27 mouse cellular contexts compared by ENCODE assay signal in the genomic region with DNA sequence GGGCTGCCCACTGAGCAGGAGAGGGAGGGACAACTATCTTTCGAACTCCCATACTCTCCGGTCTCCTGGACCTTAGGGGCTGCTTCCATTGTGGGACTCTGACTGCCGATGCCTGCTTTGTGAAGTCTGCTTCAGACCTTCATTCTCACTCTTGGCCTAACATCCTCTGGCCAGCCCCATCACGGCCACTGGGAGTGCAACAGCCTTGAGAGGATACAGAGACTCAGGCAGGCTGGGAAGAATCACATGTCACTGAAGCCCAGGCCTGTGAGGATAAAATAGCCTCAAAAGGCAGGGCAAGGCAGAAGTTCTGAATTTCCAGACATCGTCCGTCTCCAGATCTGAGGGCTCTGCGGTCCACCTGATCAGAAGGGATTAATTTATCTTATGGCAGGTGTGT. TPM values are rescaled to one million over a fixed set of nuclear protein-coding genes. Genes with fewer than 3 reads are reported as not detected.
DNase-seq lines count a peak whose midpoint lies in the region; ATAC-seq and TF ChIP-seq lines count a peak whose summit lies in the region.
"Had no signal": no experiment of that assay in that cellular context is flagged by ENCODE, and none has a peak within 500 bp of the region (broad histone marks: within the 10 kb centered on the region; RNA-seq: fewer than 3 reads in every experiment).

No protein-coding gene starts in this region.

- H3K27ac ChIP-seq in bone marrow macrophage, adult 2 months (ENCODE audit: insufficient read depth, low read depth, low read length): peak overlapping the region; percentile 84
- H3K27ac ChIP-seq in intestine, embryonic 14.5 days (ENCODE audit: low read depth): peak overlapping the region; percentile 83
- H3K27ac ChIP-seq in macrophage: peak overlapping the region; percentile 77
- H3K27ac ChIP-seq: gastrocnemius, adult 2 months; hindbrain, embryonic 12.5 days; neural tube, embryonic 13.5 days had no signal

- 56% methylated on average over 7 of the region's 7 CpGs for WGBS in intestine, embryonic 14.5 days
- 74% methylated on average over 7 of the region's 7 CpGs for WGBS in macrophage (ENCODE audit: missing documents)

- peak; percentile 54 to 69 for DNase-seq in kidney, postnatal 4 days
- DNase-seq in kidney, adult 8-10 months: no peak
- no peak for DNase-seq in intestine, embryonic 14.5 days (ENCODE audit: low spot score)
- DNase-seq in frontal cortex, adult 2 months (ENCODE audit: extremely low spot score in 1 of 2, low spot score in 1 of 2): no peak
- DNase-seq in gastrocnemius, postnatal 4 days (ENCODE audit: low spot score in 2 of 2): no peak
- DNase-seq in left cerebral cortex, adult 11 months (ENCODE audit: low spot score): no peak
- DNase-seq: cerebellum, adult 9-11 months; forebrain, postnatal 0 days; gastrocnemius, adult 2 months; heart, adult 11 months; heart, postnatal 14 days; kidney, postnatal 14 days; layer of hippocampus, adult 9-11 months; left cerebral cortex, postnatal 4 days; midbrain, embryonic 14.5 days; spleen, adult 18-20 months had no signal

- no peak for TF ChIP-seq POLR2A in bone marrow macrophage, adult 2 months (IDR thresholded peaks at IDR 0.05; ENCODE audit: borderline replicate concordance, low read depth, low read length)

- H3K4me1 ChIP-seq in bone marrow macrophage, adult 2 months (ENCODE audit: control insufficient read depth, insufficient read depth, low read length): peaks cover 53% of the 10 kb centered on the region
- H3K4me1 ChIP-seq in intestine, embryonic 14.5 days (replicated peaks; ENCODE audit: control insufficient read depth, insufficient read depth, low read length): peaks cover 57% of the 10 kb centered on the region
- H3K4me1 ChIP-seq: liver, embryonic 15.5 days had no signal

- no peaks in the 10 kb centered on the region for H3K36me3 ChIP-seq in intestine, embryonic 14.5 days (ENCODE audit: control insufficient read depth, insufficient read depth, low read length)
- H3K36me3 ChIP-seq in macrophage (ENCODE audit: inconsistent target): no peaks in the 10 kb centered on the region; the same call in 1 of the 2 replicates
- H3K36me3 ChIP-seq: embryonic facial prominence, embryonic 15.5 days; heart, embryonic 12.5 days; hindbrain, embryonic 12.5 days; liver, embryonic 15.5 days; neural tube, embryonic 13.5 days had no signal

- no peak overlapping the region for H3K9ac ChIP-seq in intestine, embryonic 14.5 days (ENCODE audit: low read length)
- H3K9ac ChIP-seq: embryonic facial prominence, embryonic 15.5 days; forebrain, postnatal 0 days; heart, embryonic 12.5 days; hindbrain, embryonic 12.5 days; liver, embryonic 15.5 days; neural tube, embryonic 13.5 days had no signal

- TF ChIP-seq CTCF in bone marrow macrophage, adult 2 months (IDR thresholded peaks at IDR 0.05; ENCODE audit: low read depth, low read length): 0 out of 2 replicates have a peak, but pooled peaks have one; percentile 3

- peaks cover 22% of the 10 kb centered on the region for H3K79me2 ChIP-seq in macrophage (ENCODE audit: inconsistent target)

- no peaks in the 10 kb centered on the region for H3K27me3 ChIP-seq in intestine, embryonic 14.5 days (replicated peaks; ENCODE audit: control insufficient read depth, insufficient read depth, low read length)
- H3K27me3 ChIP-seq: CH12.LX; embryonic facial prominence, embryonic 15.5 days; liver, embryonic 15.5 days; neural tube, embryonic 13.5 days had no signal

- ATAC-seq in intestine, embryonic 14.5 days (replicated peaks; ENCODE audit: low FRiP score, low TSS enrichment, low read depth): no peak
- ATAC-seq: forebrain, postnatal 0 days; inflammation-experienced regulatory T-cells, adult 6 months; lung, postnatal 0 days had no signal

- H3K4me3 ChIP-seq in bone marrow macrophage, adult 2 months (ENCODE audit: insufficient read depth, low read length): no peak overlapping the region
- H3K4me3 ChIP-seq in intestine, embryonic 14.5 days (ENCODE audit: low read depth, low read length): no peak overlapping the region
- no peak overlapping the region for H3K4me3 ChIP-seq in macrophage (ENCODE audit: inconsistent target)
- H3K4me3 ChIP-seq: embryonic facial prominence, embryonic 15.5 days; gastrocnemius, adult 2 months; heart, embryonic 12.5 days; hindbrain, embryonic 12.5 days; liver, embryonic 15.5 days; neural tube, embryonic 13.5 days had no signal

- no peak overlapping the region for H3K4me2 ChIP-seq in intestine, embryonic 14.5 days (ENCODE audit: low read length)
- H3K4me2 ChIP-seq: embryonic facial prominence, embryonic 15.5 days; heart, embryonic 12.5 days; hindbrain, embryonic 12.5 days; liver, embryonic 15.5 days; neural tube, embryonic 13.5 days had no signal

- H3K9me3 ChIP-seq in intestine, embryonic 14.5 days (ENCODE audit: control insufficient read depth, low read length): no peaks in the 10 kb centered on the region
- H3K9me3 ChIP-seq: embryonic facial prominence, embryonic 15.5 days; heart, embryonic 12.5 days; hindbrain, embryonic 12.5 days; liver, embryonic 15.5 days; neural tube, embryonic 13.5 days had no signal

RNA-seq across cellular contexts. Expression of a gene that starts 6.6 kb away (rescaled TPM):
- 107 and 112 TPM in 2 replicates for polyA plus RNA-seq in bone marrow macrophage, adult 2 months (2012; ENCODE audit: insufficient read depth, insufficient read length, missing spikeins)
- polyA plus RNA-seq in intestine, embryonic 14.5 days (2014; fragmentation: Nextera tagmentation; extraction: Ambion mirVana): 1.6 and 1.8 TPM in 2 replicates
- 10 to 100 TPM in 13 of 26 experiments, 1 to 10 TPM in 12, under 1 TPM in 1; 0.87 to 66.4 (median 10.8) TPM for total RNA-seq in macrophage (2018; cell fraction: chromatin; rRNA removed)
- total RNA-seq in macrophage (2018; cell fraction: cytosol; rRNA removed): 10 to 100 TPM in 25 of 26 experiments, 1 to 10 TPM in 1; 6.9 to 68.5 (median 45.6) TPM
- 10 to 100 TPM in 20 of 26 experiments, 1 to 10 TPM in 6; 5.7 to 83.4 (median 17.4) TPM for total RNA-seq in macrophage (2018; cell fraction: nucleus; rRNA removed)
- 17.5 to 60.8 TPM (median 44.2 TPM) in 3 replicates for polyA plus RNA-seq in macrophage (2018)
- 2.1 and 2.2 TPM in 2 replicates for polyA plus RNA-seq in frontal cortex, adult 2 months (2012; rRNA removed)
- 1 to 10 TPM; 1.4 to 1.5 TPM for total RNA-seq in gastrocnemius, postnatal 4 days (2021)
- total RNA-seq: MEL had no signal

RNA-seq across cellular contexts. Expression of a gene that starts 35.9 kb away (rescaled TPM):
- 179 and 191 TPM in 2 replicates for polyA plus RNA-seq in bone marrow macrophage, adult 2 months (2012; ENCODE audit: insufficient read depth, insufficient read length, missing spikeins)
- polyA plus RNA-seq in intestine, embryonic 14.5 days (2014; fragmentation: Nextera tagmentation; extraction: Ambion mirVana): 361 and 379 TPM in 2 replicates
- total RNA-seq in macrophage (2018; cell fraction: chromatin; rRNA removed): 100 to 1,000 TPM; 256 to 801 (median 305) TPM
- 100 to 1,000 TPM in 25 of 26 experiments, 10 to 100 TPM in 1; 96.6 to 142 (median 118) TPM for total RNA-seq in macrophage (2018; cell fraction: cytosol; rRNA removed)
- total RNA-seq in macrophage (2018; cell fraction: nucleus; rRNA removed): 100 to 1,000 TPM; 122 to 541 (median 233) TPM
- 96.3 to 139 TPM (median 138 TPM) in 3 replicates for polyA plus RNA-seq in macrophage (2018)
- polyA plus RNA-seq in frontal cortex, adult 2 months (2012; rRNA removed): 126 and 145 TPM in 2 replicates
- 10 to 100 TPM; 80.2 to 89.7 TPM for total RNA-seq in gastrocnemius, postnatal 4 days (2021)

Comparison
In these comparisons a context has a peak if more than half of its experiments do, and no peak if none do; other contexts are left out.
1. DNase-seq: peak in kidney, postnatal 4 days (2 of 2); none in kidney, adult 8-10 months (0 of 2), intestine, embryonic 14.5 days (single experiment), frontal cortex, adult 2 months (0 of 2), gastrocnemius, postnatal 4 days (0 of 2) and left cerebral cortex, adult 11 months (single experiment).
2. Peak in every context shown above with its lines, with median percentiles within 50 percentile points of each other: H3K27ac ChIP-seq.